Mouse (Mus musculus): ENCODE data around the gene Tns1. TPM values are rescaled to one million over a fixed set of nuclear protein-coding genes. Genes with fewer than 3 reads are reported as not detected.

Gene Tns1
- polyA plus RNA-seq, 1 experiment from 2014 or later: 23.0 TPM

GRCm38 (mm10) chr1:74031771-74032609, 92.3 kb downstream of the Tns1 start:
- Histone ChIP-seq H3K9me3 (replicated peaks; ENCODE audit: control insufficient read depth, low read length) (no peaks in the 10 kb centered on the region), H3K27ac (ENCODE audit: low read length) (no peak overlapping the region), H3K9ac (ENCODE audit: low read depth, low read length) (no peak overlapping the region), H3K4me3 (ENCODE audit: low read depth, low read length) (no peak overlapping the region), H3K27me3 (ENCODE audit: control insufficient read depth, insufficient read depth, low read depth, low read length) (peaks cover 14% of the 10 kb centered on the region), H3K36me3 (ENCODE audit: control insufficient read depth, insufficient read depth) (no peaks in the 10 kb centered on the region), H3K4me1 (ENCODE audit: control insufficient read depth, low read depth, low read length) (peaks cover 6% of the 10 kb centered on the region), H3K4me2 (ENCODE audit: low read depth, low read length) (no peak overlapping the region)
- no peak; the same call in 1 of the 2 replicates for ATAC-seq (ENCODE audit: low read depth)
- WGBS (ENCODE audit: insufficient replicate concordance): 60% methylated on average over 9 of the region's 9 CpGs

GRCm38 (mm10) chr1:74030901-74031360, 93.3 kb downstream of the Tns1 start:
- ATAC-seq (ENCODE audit: low read depth): peak; percentile 36
- 0 out of 2 replicates have a peak, but pooled peaks cover 4% of the 10 kb centered on the region for H3K27me3 ChIP-seq (ENCODE audit: control insufficient read depth, insufficient read depth, low read depth, low read length)
- no peak overlapping the region for H3K4me3 ChIP-seq (ENCODE audit: low read depth, low read length)
- H3K9me3 ChIP-seq (replicated peaks; ENCODE audit: control insufficient read depth, low read length): no peaks in the 10 kb centered on the region
- H3K4me2 ChIP-seq (ENCODE audit: low read depth, low read length): no peak overlapping the region
- H3K9ac ChIP-seq (ENCODE audit: low read depth, low read length): no peak overlapping the region
- H3K4me1 ChIP-seq (ENCODE audit: control insufficient read depth, low read depth, low read length): peaks cover 3% of the 10 kb centered on the region
- H3K36me3 ChIP-seq (ENCODE audit: control insufficient read depth, insufficient read depth): no peaks in the 10 kb centered on the region
- H3K27ac ChIP-seq (ENCODE audit: low read length): 0 out of 2 replicates have a peak overlapping the region, but pooled peaks have one; percentile 11
- WGBS (ENCODE audit: insufficient replicate concordance): 38% methylated on average over 3 of the region's 3 CpGs

GRCm38 (mm10) chr1:74030285-74030684, 94.0 kb downstream of the Tns1 start:
- 48% methylated on average over 1 of the region's 1 CpGs for WGBS (ENCODE audit: insufficient replicate concordance)
- ATAC-seq (ENCODE audit: low read depth): no peak
- Histone ChIP-seq H3K4me3 (ENCODE audit: low read depth, low read length) (no peak overlapping the region), H3K9me3 (replicated peaks; ENCODE audit: control insufficient read depth, low read length) (no peaks in the 10 kb centered on the region), H3K9ac (ENCODE audit: low read depth, low read length) (no peak overlapping the region), H3K27me3 (ENCODE audit: control insufficient read depth, insufficient read depth, low read depth, low read length) (no peaks in the 10 kb centered on the region), H3K4me1 (ENCODE audit: control insufficient read depth, low read depth, low read length) (peaks cover 8% of the 10 kb centered on the region), H3K4me2 (ENCODE audit: low read depth, low read length) (no peak overlapping the region), H3K27ac (ENCODE audit: low read length) (no peak overlapping the region), H3K36me3 (ENCODE audit: control insufficient read depth, insufficient read depth) (no peaks in the 10 kb centered on the region)

GRCm38 (mm10) chr1:74029669-74030068, 94.6 kb downstream of the Tns1 start:
- Histone ChIP-seq H3K9ac (ENCODE audit: low read depth, low read length) (no peak overlapping the region), H3K36me3 (ENCODE audit: control insufficient read depth, insufficient read depth) (no peaks in the 10 kb centered on the region), H3K27ac (ENCODE audit: low read length) (0 out of 2 replicates have a peak overlapping the region, but pooled peaks have one; percentile 3), H3K4me3 (ENCODE audit: low read depth, low read length) (no peak overlapping the region), H3K9me3 (replicated peaks; ENCODE audit: control insufficient read depth, low read length) (no peaks in the 10 kb centered on the region), H3K27me3 (ENCODE audit: control insufficient read depth, insufficient read depth, low read depth, low read length) (no peaks in the 10 kb centered on the region), H3K4me2 (ENCODE audit: low read depth, low read length) (no peak overlapping the region), H3K4me1 (ENCODE audit: control insufficient read depth, low read depth, low read length) (peaks cover 13% of the 10 kb centered on the region)
- no peak for ATAC-seq (ENCODE audit: low read depth)
- 45% methylated on average over 3 of the region's 3 CpGs for WGBS (ENCODE audit: insufficient replicate concordance)

- ATAC-seq (ENCODE audit: low read depth): no peak
- Histone ChIP-seq H3K4me2 (ENCODE audit: low read depth, low read length) (no peak overlapping the region), H3K36me3 (ENCODE audit: control insufficient read depth, insufficient read depth) (no peaks in the 10 kb centered on the region), H3K9me3 (replicated peaks; ENCODE audit: control insufficient read depth, low read length) (no peaks in the 10 kb centered on the region), H3K4me1 (ENCODE audit: control insufficient read depth, low read depth, low read length) (peaks cover 16% of the 10 kb centered on the region), H3K27me3 (ENCODE audit: control insufficient read depth, insufficient read depth, low read depth, low read length) (no peaks in the 10 kb centered on the region), H3K9ac (ENCODE audit: low read depth, low read length) (no peak overlapping the region), H3K27ac (ENCODE audit: low read length) (no peak overlapping the region), H3K4me3 (ENCODE audit: low read depth, low read length) (no peak overlapping the region)
- 56% methylated on average over 5 of the region's 5 CpGs for WGBS (ENCODE audit: insufficient replicate concordance)
Measured at GRCm38 (mm10) chr1:74028881-74029266, 95.4 kb downstream of the Tns1 start.

GRCm38 (mm10) chr1:74028118-74028880, 96.0 kb downstream of the Tns1 start:
- no peak for ATAC-seq (ENCODE audit: low read depth)
- Histone ChIP-seq H3K27me3 (ENCODE audit: control insufficient read depth, insufficient read depth, low read depth, low read length) (no peaks in the 10 kb centered on the region), H3K9me3 (replicated peaks; ENCODE audit: control insufficient read depth, low read length) (no peaks in the 10 kb centered on the region), H3K4me3 (ENCODE audit: low read depth, low read length) (no peak overlapping the region), H3K4me2 (ENCODE audit: low read depth, low read length) (no peak overlapping the region), H3K9ac (ENCODE audit: low read depth, low read length) (no peak overlapping the region), H3K36me3 (ENCODE audit: control insufficient read depth, insufficient read depth) (no peaks in the 10 kb centered on the region), H3K27ac (ENCODE audit: low read length) (no peak overlapping the region), H3K4me1 (ENCODE audit: control insufficient read depth, low read depth, low read length) (peaks cover 16% of the 10 kb centered on the region)
- WGBS (ENCODE audit: insufficient replicate concordance): 58% methylated on average over 13 of the region's 13 CpGs

GRCm38 (mm10) chr1:74027559-74028091, 96.6 kb downstream of the Tns1 start:
- peak; percentile 25; the same call in 1 of the 2 replicates for ATAC-seq (ENCODE audit: low read depth)
- Histone ChIP-seq H3K9me3 (replicated peaks; ENCODE audit: control insufficient read depth, low read length) (no peaks in the 10 kb centered on the region), H3K4me3 (ENCODE audit: low read depth, low read length) (no peak overlapping the region), H3K9ac (ENCODE audit: low read depth, low read length) (no peak overlapping the region), H3K36me3 (ENCODE audit: control insufficient read depth, insufficient read depth) (no peaks in the 10 kb centered on the region), H3K27ac (ENCODE audit: low read length) (0 out of 2 replicates have a peak overlapping the region, but pooled peaks have one; percentile 42), H3K4me2 (ENCODE audit: low read depth, low read length) (no peak overlapping the region), H3K27me3 (ENCODE audit: control insufficient read depth, insufficient read depth, low read depth, low read length) (no peaks in the 10 kb centered on the region), H3K4me1 (ENCODE audit: control insufficient read depth, low read depth, low read length) (peaks cover 16% of the 10 kb centered on the region)
- 38% methylated on average over 11 of the region's 11 CpGs for WGBS (ENCODE audit: insufficient replicate concordance)

- 61% methylated on average over 9 of the region's 9 CpGs for WGBS (ENCODE audit: insufficient replicate concordance)
- Histone ChIP-seq H3K9ac (ENCODE audit: low read depth, low read length) (no peak overlapping the region), H3K36me3 (ENCODE audit: control insufficient read depth, insufficient read depth) (no peaks in the 10 kb centered on the region), H3K4me2 (ENCODE audit: low read depth, low read length) (no peak overlapping the region), H3K4me3 (ENCODE audit: low read depth, low read length) (no peak overlapping the region), H3K9me3 (replicated peaks; ENCODE audit: control insufficient read depth, low read length) (no peaks in the 10 kb centered on the region), H3K4me1 (ENCODE audit: control insufficient read depth, low read depth, low read length) (peaks cover 16% of the 10 kb centered on the region), H3K27me3 (ENCODE audit: control insufficient read depth, insufficient read depth, low read depth, low read length) (no peaks in the 10 kb centered on the region), H3K27ac (ENCODE audit: low read length) (no peak overlapping the region)
- ATAC-seq (ENCODE audit: low read depth): no peak
Measured at GRCm38 (mm10) chr1:74026703-74027195, 97.5 kb downstream of the Tns1 start.
